Mouse (Mus musculus) testis, adult 2 months (tissue): Measurements from ENCODE around the gene Bend3.

Experiments used
- CTCF ChIP-seq: fragments of 200-500 bp; IDR thresholded peaks from 2 replicates; pipeline ENCODE4 v1.5.1; 2012; ENCODE audit warnings: low read depth, mild to moderate bottlenecking, inconsistent platforms, low read length, moderate library complexity; ENCODE audit not compliant: control insufficient read depth, insufficient read depth, insufficient replicate concordance
- POLR2A ChIP-seq: fragments of 200-500 bp; IDR thresholded peaks from 2 replicates; pipeline ENCODE4 v1.6.1; 2012; ENCODE audit warnings: low read depth, mild to moderate bottlenecking, inconsistent platforms, low read length, moderate library complexity; ENCODE audit not compliant: control insufficient read depth

- TF ChIP-seq CTCF = no peak
- no peak for TF ChIP-seq POLR2A
Observed at GRCm38 (mm10) chr10:43550923-43551322, 72.3 kb downstream of the Bend3 start.
